Mouse (Mus musculus) CH12.LX (cell line): Measurements from ENCODE around the gene Arl15. TPM values are rescaled to one million over a fixed set of nuclear protein-coding genes. Genes with fewer than 3 reads are reported as not detected.

Source experiments
- DNase-seq: peaks from one replicate; pipeline ENCODE4 v3.0.0-alpha.2; 2013; ENCODE audit errors: extremely low read depth
- H3K27ac ChIP-seq: 2 replicates; pipeline ENCODE4 v1.5.1; 2012; ENCODE audit warnings: low read depth, mild to moderate bottlenecking, control low read depth, moderate library complexity; ENCODE audit not compliant: insufficient read depth
- H3K27me3 ChIP-seq: replicated peaks from 2 replicates; pipeline ENCODE3; 2012; ENCODE audit warnings: inconsistent platforms
- H3K36me3 ChIP-seq, 2 experiments: replicated peaks in 1 of 2; 2 replicates each; pipeline versions ENCODE3 to v1.6.1; 2012; ENCODE audit warnings: inconsistent platforms in 1 of 2, low read length in 1 of 2, mild to moderate bottlenecking in 1 of 2, mixed read lengths in 1 of 2, moderate library complexity in 1 of 2; ENCODE audit not compliant: control insufficient read depth in 1 of 2, insufficient read depth in 1 of 2
- H3K4me1 ChIP-seq, 2 experiments: 2 replicates each; pipeline ENCODE4 v1.6.1; 2012; ENCODE audit warnings: inconsistent platforms in 1 of 2, moderate library complexity in 1 of 2; ENCODE audit not compliant: insufficient read depth in 2 of 2, control insufficient read depth in 1 of 2
- H3K4me2 ChIP-seq: 2 replicates; pipeline ENCODE4 v1.6.1; 2012; ENCODE audit warnings: low read depth, mild to moderate bottlenecking, control low read depth; ENCODE audit not compliant: poor library complexity, insufficient read depth, severe bottlenecking
- H3K4me3 ChIP-seq, 3 experiments: fragments of 150-350 bp in 1 of 3; sonication (generic) in 1 of 3; replicated peaks in 1 of 3; 2 replicates each; pipeline versions ENCODE3 to v1.5.1; 2011 to 2012; ENCODE audit warnings: low read depth in 2 of 3, low read length in 2 of 3, mild to moderate bottlenecking in 2 of 3, moderate library complexity in 2 of 3, control low read depth in 1 of 3, improper control_type of control experiment in 1 of 3, inconsistent platforms in 1 of 3, mixed read lengths in 1 of 3; ENCODE audit not compliant: poor library complexity in 1 of 3
- H3K79me2 ChIP-seq: replicated peaks from 2 replicates; pipeline ENCODE4 v1.6.1; 2012; ENCODE audit warnings: mild to moderate bottlenecking, moderate library complexity; ENCODE audit not compliant: control insufficient read depth, poor library complexity, insufficient read depth, severe bottlenecking; ENCODE audit errors: extremely low read depth
- H3K9ac ChIP-seq: 2 replicates; pipeline ENCODE4 v1.6.1; 2012; ENCODE audit warnings: low read depth, mild to moderate bottlenecking, control low read depth, moderate library complexity; ENCODE audit not compliant: insufficient read depth
- H3K9me3 ChIP-seq: replicated peaks from 2 replicates; pipeline ENCODE3; 2012; ENCODE audit warnings: low read length, inconsistent platforms, mixed read lengths
- BHLHE40 ChIP-seq: IDR thresholded peaks from 2 replicates; pipeline ENCODE4 v1.6.1; 2011; ENCODE audit warnings: mild to moderate bottlenecking, low read depth, low read length, improper control_type of control experiment
- CHD1 ChIP-seq: IDR thresholded peaks from 2 replicates; pipeline ENCODE4 v1.6.1; 2012; ENCODE audit warnings: low read depth, low read length, improper control_type of control experiment, inconsistent platforms
- E2F4 ChIP-seq: IDR thresholded peaks from 2 replicates; pipeline ENCODE4 v1.6.1; 2011; ENCODE audit warnings: low read depth, low read length, improper control_type of control experiment; ENCODE audit not compliant: insufficient replicate concordance
- IRF4 ChIP-seq: IDR thresholded peaks from 2 replicates; pipeline ENCODE4 v1.6.1; 2014; ENCODE audit warnings: low read depth, mild to moderate bottlenecking, inconsistent platforms, low read length, improper control_type of control experiment
- JUND ChIP-seq: conservative IDR thresholded peaks from 2 replicates; pipeline ENCODE4 v1.6.1; 2011; ENCODE audit warnings: low read depth, low read length, improper control_type of control experiment
- KAT2A ChIP-seq: IDR thresholded peaks from 2 replicates; pipeline ENCODE4 v1.6.1; 2012; ENCODE audit warnings: low read length, improper control_type of control experiment, inconsistent platforms; ENCODE audit not compliant: insufficient replicate concordance
- MAZ ChIP-seq: IDR thresholded peaks from 2 replicates; pipeline ENCODE4 v1.6.1; 2012; ENCODE audit warnings: low read depth, mild to moderate bottlenecking, inconsistent platforms, low read length, improper control_type of control experiment, moderate library complexity
- MYC ChIP-seq: IDR thresholded peaks from 2 replicates; pipeline ENCODE4 v1.6.1; 2011; ENCODE audit warnings: low read depth, mild to moderate bottlenecking, improper control_type of control experiment, low read length
- RAD21 ChIP-seq: IDR thresholded peaks from 2 replicates; pipeline ENCODE4 v1.6.1; 2011; ENCODE audit warnings: low read depth, mild to moderate bottlenecking, low read length, improper control_type of control experiment, moderate library complexity
- SMC3 ChIP-seq: IDR thresholded peaks from 2 replicates; pipeline ENCODE4 v1.6.1; 2011; ENCODE audit warnings: low read depth, low read length, improper control_type of control experiment
- TBP ChIP-seq: conservative IDR thresholded peaks from 2 replicates; pipeline ENCODE4 v1.6.1; 2011; ENCODE audit warnings: low read depth, low read length, improper control_type of control experiment
- UBTF ChIP-seq: IDR thresholded peaks from 2 replicates; pipeline ENCODE4 v1.6.1; 2012; ENCODE audit warnings: low read depth, mild to moderate bottlenecking, inconsistent platforms, low read length, improper control_type of control experiment, moderate library complexity
- USF1 ChIP-seq: IDR thresholded peaks from 2 replicates; pipeline ENCODE4 v1.6.1; 2014; ENCODE audit warnings: low read depth, mild to moderate bottlenecking, inconsistent platforms, low read length, improper control_type of control experiment
- ZC3H11A ChIP-seq: IDR thresholded peaks from 2 replicates; pipeline ENCODE4 v1.6.1; 2012; ENCODE audit warnings: low read depth, mild to moderate bottlenecking, inconsistent platforms, low read length, improper control_type of control experiment
- ZKSCAN1 ChIP-seq: IDR thresholded peaks from 2 replicates; pipeline ENCODE4 v1.6.1; 2012; ENCODE audit warnings: low read depth, inconsistent platforms, low read length, improper control_type of control experiment, borderline replicate concordance
- ZMIZ1 ChIP-seq: IDR thresholded peaks from 2 replicates; pipeline ENCODE4 v1.6.1; 2012; ENCODE audit warnings: low read depth, mild to moderate bottlenecking, inconsistent platforms, low read length, improper control_type of control experiment
- dilution Hi-C: fragments of 300-500 bp; cut with MboI; formaldehyde crosslinking; loops from 2 replicates; pipeline ENCODE4 v1.14.3; 2020; ENCODE audit warnings: low sequenced_read_pairs; ENCODE audit not compliant: extremely low pct_unique_long_range_greater_than_20kb, extremely low pct_ligation_motif_present
- in situ Hi-C: fragments of 300-500 bp; cut with MboI; formaldehyde crosslinking; loops from 3 replicates; pipeline ENCODE4 v1.14.3; 2019; ENCODE audit warnings: low sequenced_read_pairs, low pct_ligation_motif_present, low pct_unique_long_range_greater_than_20kb, mixed read lengths
- polyA plus RNA-seq: library from polyadenylated mRNA; unstranded; fragments of >175 nt; gene quantifications from 2 replicates; pipeline ENCODE4 v1.2.1, GENCODE M21; 2012; ENCODE audit warnings: low read depth; ENCODE audit not compliant: insufficient read length
- total RNA-seq, 2 experiments: library from RNA; depleted of rRNA; stranded (reverse); fragments of 300-350 nt in 1 of 2; fragments of >200 nt in 1 of 2; gene quantifications; 2 replicates each; pipeline ENCODE4 v1.2.3; 2012 to 2014

Gene Arl15
- total and polyA plus RNA-seq, 3 experiments = 2.2 to 5.2 (median 4.8) TPM

- Histone ChIP-seq H3K27me3 (no peaks in the 10 kb centered on the region), H3K4me1 (peaks cover 0 to 9% of the 10 kb centered on the region in 2 experiments; a peak in 1 of 4 replicates), H3K9me3 (no peaks in the 10 kb centered on the region), H3K79me2 (no peaks in the 10 kb centered on the region), H3K4me3 (no peak overlapping the region), H3K4me2 (no peak overlapping the region), H3K27ac (no peak overlapping the region), H3K9ac (no peak overlapping the region), H3K36me3 (no peaks in the 10 kb centered on the region)
- in situ Hi-C loops = no loop called here
- TF ChIP-seq JUND = no peak
- TF ChIP-seq RAD21 = no peak
- no peak for TF ChIP-seq MAZ
- no peak for TF ChIP-seq UBTF
- no peak for TF ChIP-seq IRF4
- no peak for TF ChIP-seq MYC
- no peak for TF ChIP-seq E2F4
- no peak for TF ChIP-seq ZKSCAN1
- no peak for TF ChIP-seq SMC3
- TF ChIP-seq ZC3H11A = no peak
- dilution Hi-C loops = no loop called here
- DNase-seq = no peak
Measured at GRCm38 (mm10) chr13:114121591-114121990, 327.3 kb downstream of the Arl15 start.

GRCm38 (mm10) chr13:114123391-114123790 lies 329.1 kb downstream of the Arl15 start:
- Histone ChIP-seq H3K27me3 (no peaks in the 10 kb centered on the region), H3K27ac (no peak overlapping the region), H3K4me1 (peaks cover 0 to 9% of the 10 kb centered on the region in 2 experiments; a peak in 1 of 4 replicates), H3K9ac (no peak overlapping the region), H3K4me2 (no peak overlapping the region), H3K36me3 (peaks cover 0 to 7% of the 10 kb centered on the region in 2 experiments), H3K9me3 (peaks cover under 1% of the 10 kb centered on the region), H3K79me2 (no peaks in the 10 kb centered on the region), H3K4me3 (no peak overlapping the region)
- dilution Hi-C loops (no loop called here), in situ Hi-C loops (no loop called here)
- DNase-seq = no peak
- TF ChIP-seq CHD1 (no peak), TBP (no peak), BHLHE40 (no peak), KAT2A (no peak), MAZ (no peak), USF1 (no peak), ZMIZ1 (no peak), UBTF (no peak)
